Mouse (Mus musculus) megakaryocyte progenitor cell, adult 5-6 weeks (primary cell): ENCODE measurements around the gene 1700022I11Rik. TPM values are rescaled to one million over a fixed set of nuclear protein-coding genes. Genes with fewer than 3 reads are reported as not detected.

Source experiments
- ATAC-seq: replicated peaks from 2 replicates; pipeline ENCODE4 v1.8.0; 2016; ENCODE audit warnings: mild to moderate bottlenecking, moderate TSS enrichment, inconsistent platforms; ENCODE audit not compliant: poor library complexity
- total RNA-seq, 2 experiments: library from RNA; stranded (forward) in 1 of 2; stranded (reverse) in 1 of 2; fragments of 157-497, 149-512 nt in 1 of 2; fragments of 200-1000 nt in 1 of 2; gene quantifications; 2 replicates each; pipeline versions ENCODE4 v1.2.3 to v1.2.4; 2015 to 2017

The 1700022I11Rik gene
- total RNA-seq, 2 experiments from 2014 or later, result 0.37 TPM; not detected in 1

DNA sequence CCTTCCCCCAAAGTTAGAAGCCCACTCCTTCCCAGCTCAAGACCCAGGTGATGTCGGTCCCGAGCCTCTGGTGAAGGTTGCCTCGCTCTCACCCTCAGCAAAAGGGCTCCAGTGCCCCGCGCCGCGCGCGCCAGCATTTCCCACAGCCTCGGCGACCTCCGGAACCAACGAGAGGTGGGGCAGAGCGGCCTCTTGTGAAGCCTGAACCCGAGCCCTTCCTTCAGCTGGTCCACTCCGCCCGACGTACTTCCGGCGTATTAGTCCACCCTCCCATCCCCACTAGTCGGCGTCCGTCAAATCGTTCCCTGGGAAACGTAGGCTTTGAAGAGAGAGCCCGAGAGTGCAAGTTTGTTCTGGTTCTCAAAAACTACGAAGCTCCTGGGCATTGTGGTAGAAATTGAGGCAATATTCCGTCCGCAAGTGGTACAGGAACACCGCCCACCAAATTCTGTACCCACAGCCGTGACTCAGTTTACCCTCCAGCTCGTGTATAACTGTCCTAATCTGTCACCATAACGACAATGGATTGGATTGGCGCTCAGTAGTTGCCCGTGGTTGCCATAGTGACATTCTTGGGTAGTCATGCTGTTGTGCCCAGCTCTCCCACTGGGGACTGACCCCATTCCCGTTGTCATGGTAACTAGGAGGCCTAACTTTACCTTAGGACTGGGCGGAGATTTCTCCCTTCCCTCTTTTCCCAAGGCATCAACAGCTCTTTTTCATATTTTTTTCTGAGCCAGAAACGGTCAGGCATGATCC is 62.0 kb downstream of the 1700022I11Rik start, which contains the start of gene Stoml2:
Gene Stoml2, minus strand, starts transcription at position 474 of the 759 bp plus-strand sequence.
- ATAC-seq, result peak; percentile 97

DNA sequence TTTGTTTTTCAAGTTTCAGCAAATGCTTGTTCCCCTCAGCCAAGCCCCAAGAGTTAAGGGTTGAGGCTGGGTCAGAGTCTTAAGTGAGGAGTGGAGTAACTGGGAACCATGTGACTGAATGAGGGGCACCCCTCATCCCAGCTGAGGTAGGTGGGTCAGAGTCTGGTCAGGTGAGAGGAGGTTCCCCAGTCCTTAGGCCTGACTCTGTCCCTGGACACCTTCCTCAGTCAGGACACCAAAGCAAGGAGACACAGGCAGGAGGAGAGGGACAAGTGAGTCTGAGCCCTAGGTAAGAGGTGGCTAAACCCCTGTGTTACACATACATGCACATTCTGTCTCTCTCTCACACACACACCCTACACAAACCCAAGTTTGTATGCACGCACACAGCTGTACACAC is 63.1 kb downstream of the 1700022I11Rik start:
- no peak for ATAC-seq

Other genes with a start within 250 kb of the 1700022I11Rik start
- not detected in 2 replicates for gene 4930578G10Rik, start 234.1 kb upstream of the 1700022I11Rik start, total RNA-seq (2015)
- not detected in 2 replicates for gene 4930578G10Rik, start 234.1 kb upstream of the 1700022I11Rik start, total RNA-seq (2017)
- not detected in 2 replicates for gene Ccl19, start 213.0 kb upstream of the 1700022I11Rik start, total RNA-seq (2015)
- gene Ccl19, start 213.0 kb upstream of the 1700022I11Rik start, total RNA-seq (2017), result not detected in 2 replicates
- not detected in 2 replicates for gene Ccl21a, start 195.6 kb upstream of the 1700022I11Rik start, total RNA-seq (2015)
- gene Ccl21a, start 195.6 kb upstream of the 1700022I11Rik start, total RNA-seq (2017), result not detected in 2 replicates
- not detected in 2 replicates for gene Fam205a1, start 115.7 kb upstream of the 1700022I11Rik start, total RNA-seq (2015)
- gene Fam205a1, start 115.7 kb upstream of the 1700022I11Rik start, total RNA-seq (2017), result not detected in 2 replicates
- gene Gm12394, start 112.8 kb upstream of the 1700022I11Rik start, total RNA-seq (2015), result not detected in 2 replicates
- not detected in 2 replicates for gene Gm12394, start 112.8 kb upstream of the 1700022I11Rik start, total RNA-seq (2017)
- gene Fam205c, start 95.4 kb upstream of the 1700022I11Rik start, total RNA-seq (2015), result not detected in 2 replicates
- not detected in 2 replicates for gene Fam205c, start 95.4 kb upstream of the 1700022I11Rik start, total RNA-seq (2017)
- gene Phf24, start 52.9 kb upstream of the 1700022I11Rik start, total RNA-seq (2015), result 0.30 and 0.46 TPM in 2 replicates
- gene Phf24, start 52.9 kb upstream of the 1700022I11Rik start, total RNA-seq (2017), result 0.03 and 0.79 TPM in 2 replicates
- 2.2 and 4.5 TPM in 2 replicates for gene Dnajb5, start 19.8 kb upstream of the 1700022I11Rik start, total RNA-seq (2015)
- gene Dnajb5, start 19.8 kb upstream of the 1700022I11Rik start, total RNA-seq (2017), result 0.98 and 1.1 TPM in 2 replicates
- 126 and 153 TPM in 2 replicates for gene Vcp, start 30.9 kb downstream of the 1700022I11Rik start, total RNA-seq (2015)
- 268 and 294 TPM in 2 replicates for gene Vcp, start 30.9 kb downstream of the 1700022I11Rik start, total RNA-seq (2017)
- gene Fancg, start 40.9 kb downstream of the 1700022I11Rik start, total RNA-seq (2015), result 18.3 and 19.3 TPM in 2 replicates
- gene Fancg, start 40.9 kb downstream of the 1700022I11Rik start, total RNA-seq (2017), result 12.3 and 17.8 TPM in 2 replicates
- 8.6 and 13.2 TPM in 2 replicates for gene Pigo, start 56.2 kb downstream of the 1700022I11Rik start, total RNA-seq (2015)
- gene Pigo, start 56.2 kb downstream of the 1700022I11Rik start, total RNA-seq (2017), result 4.7 and 8.9 TPM in 2 replicates
- 127 and 153 TPM in 2 replicates for gene Stoml2, start 62.1 kb downstream of the 1700022I11Rik start, total RNA-seq (2015)
- 114 and 168 TPM in 2 replicates for gene Stoml2, start 62.1 kb downstream of the 1700022I11Rik start, total RNA-seq (2017)
- gene Fam214b, start 76.6 kb downstream of the 1700022I11Rik start, total RNA-seq (2015), result 1.3 and 2.0 TPM in 2 replicates
- 1.5 and 2.0 TPM in 2 replicates for gene Fam214b, start 76.6 kb downstream of the 1700022I11Rik start, total RNA-seq (2017)
- gene Unc13b, start 89.3 kb downstream of the 1700022I11Rik start, total RNA-seq (2015), result 0.07 TPM in 1 of 2 replicates, not detected in the other
- gene Unc13b, start 89.3 kb downstream of the 1700022I11Rik start, total RNA-seq (2017), result 0.37 and 0.96 TPM in 2 replicates